Mouse (Mus musculus) liver, embryonic 12.5 days (tissue): ENCODE measurements at regions not wholly inside any gene's neighbourhood (a gene's known extent, or its start where the extent isn't known, plus 50 kb on each side); places are given as distances from the start of the nearest gene placed in this dataset.

Experiments used
- ATAC-seq: fragments of 200-750 bp; cut with Nextera tagmentation; 2 replicates; pipeline ENCODE4 v1.8.0; 2017; ENCODE audit warnings: moderate number of reproducible peaks, mild to moderate bottlenecking, moderate library complexity
- H3K27ac ChIP-seq: fragments of 300-500 bp; sonication (generic); 2 replicates; pipeline ENCODE4 v1.5.1; 2016; ENCODE audit warnings: mild to moderate bottlenecking
- H3K27me3 ChIP-seq: fragments of 300-500 bp; sonication (generic); replicated peaks from 2 replicates; pipeline ENCODE4 v1.6.1; 2016; ENCODE audit warnings: mild to moderate bottlenecking, moderate library complexity
- H3K36me3 ChIP-seq: fragments of 300-500 bp; sonication (generic); 2 replicates; pipeline ENCODE4 v1.6.1; 2016; ENCODE audit warnings: mild to moderate bottlenecking, moderate library complexity
- H3K4me1 ChIP-seq: fragments of 300-500 bp; sonication (generic); 2 replicates; pipeline ENCODE4 v1.6.1; 2016
- H3K4me2 ChIP-seq: fragments of 300-500 bp; sonication (generic); 2 replicates; pipeline ENCODE4 v1.6.1; 2016; ENCODE audit warnings: mild to moderate bottlenecking, moderate library complexity
- H3K4me3 ChIP-seq: fragments of 300-500 bp; sonication (generic); 2 replicates; pipeline ENCODE4 v1.5.1; 2016; ENCODE audit warnings: mild to moderate bottlenecking, moderate library complexity
- H3K9ac ChIP-seq: fragments of 300-500 bp; sonication (generic); 2 replicates; pipeline ENCODE4 v1.6.1; 2016; ENCODE audit warnings: mild to moderate bottlenecking, moderate library complexity
- H3K9me3 ChIP-seq: fragments of 300-500 bp; sonication (generic); replicated peaks from 2 replicates; pipeline ENCODE4 v1.6.1; 2016; ENCODE audit warnings: mild to moderate bottlenecking, moderate library complexity
- WGBS: fragments of 180-500 bp; shearing (Covaris S2); methylation state at CpG from one replicate; pipeline ENCODE4 v1.1.7; 2016; ENCODE audit not compliant: insufficient replicate concordance; 5-methylcytosine and 5-hydroxymethylcytosine counted together

GRCm38 (mm10) chr14:58499071-58499470, 428.7 kb downstream of the Fgf9 start:
- no peaks in the 10 kb centered on the region for H3K4me1 ChIP-seq

DNA sequence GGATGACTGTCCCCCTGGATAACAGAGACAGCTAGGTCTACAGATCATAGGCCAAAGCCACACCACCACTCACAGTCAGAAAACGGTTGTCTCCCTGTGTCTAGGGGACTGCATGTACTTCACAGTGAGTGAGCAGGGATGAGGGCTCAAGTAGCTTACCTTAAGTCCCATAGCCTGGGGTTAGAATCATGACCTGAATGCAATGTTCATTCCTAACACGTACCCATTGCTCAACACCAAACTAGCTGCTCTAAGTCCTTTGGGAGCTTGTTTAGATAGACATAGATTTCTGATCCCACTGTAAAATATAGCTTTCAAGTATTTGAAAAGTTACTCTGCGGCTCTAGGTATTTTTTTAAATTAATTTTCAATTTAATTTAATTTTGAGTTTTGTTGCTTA, 426.6 kb downstream of the Fgf9 start:
- 71% methylated on average over 3 of the region's 3 CpGs for WGBS
- Histone ChIP-seq H3K4me3 (no peak overlapping the region), H3K9me3 (no peaks in the 10 kb centered on the region; the same call in 1 of the 2 replicates), H3K27me3 (no peaks in the 10 kb centered on the region), H3K9ac (no peak overlapping the region), H3K27ac (no peak overlapping the region), H3K4me1 (no peaks in the 10 kb centered on the region), H3K4me2 (no peak overlapping the region), H3K36me3 (no peaks in the 10 kb centered on the region)
- no peak for ATAC-seq

More at GRCm38 (mm10) chr14:58499071-58499470, 428.7 kb downstream of the Fgf9 start:
- Histone ChIP-seq H3K36me3 (no peaks in the 10 kb centered on the region), H3K9me3 (no peaks in the 10 kb centered on the region; the same call in 1 of the 2 replicates), H3K4me2 (no peak overlapping the region), H3K4me3 (no peak overlapping the region), H3K9ac (no peak overlapping the region), H3K27ac (no peak overlapping the region), H3K27me3 (no peaks in the 10 kb centered on the region)
- WGBS: 77% methylated on average over 7 of the region's 7 CpGs
- ATAC-seq: no peak

DNA sequence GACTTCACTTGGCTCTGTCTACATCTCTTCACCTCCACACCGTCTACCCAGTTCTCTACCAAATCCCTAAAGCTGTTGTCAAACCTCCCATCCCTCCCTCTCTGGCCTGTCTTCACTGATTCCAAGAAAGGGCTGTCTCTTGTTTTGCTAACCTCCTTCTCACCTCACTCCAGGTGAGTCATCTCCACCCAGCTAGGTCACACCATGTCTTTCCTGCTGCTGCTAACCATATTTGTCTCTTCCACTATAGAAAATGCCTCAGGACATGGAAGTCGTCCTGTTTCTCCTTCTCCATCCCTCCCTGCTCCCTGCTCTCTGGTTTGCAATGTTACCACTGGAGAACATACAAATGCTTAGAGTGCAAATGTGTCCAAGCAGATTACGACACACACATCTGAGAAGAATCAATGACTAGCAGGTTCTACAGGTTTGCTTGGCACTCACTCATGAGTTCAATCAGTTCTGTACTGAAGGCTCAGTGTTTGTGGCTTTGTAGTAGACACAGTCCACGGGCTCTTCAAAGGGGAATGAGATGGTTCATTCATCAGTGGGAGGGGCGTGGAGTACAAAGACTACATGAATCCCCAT, 424.1 kb downstream of the Fgf9 start:
- WGBS: 53% methylated on average over 5 of the region's 5 CpGs
- H3K27me3 ChIP-seq: no peaks in the 10 kb centered on the region
- H3K36me3 ChIP-seq: no peaks in the 10 kb centered on the region
- H3K27ac ChIP-seq: no peak overlapping the region
- ATAC-seq: no peak
- H3K9me3 ChIP-seq: no peaks in the 10 kb centered on the region
- H3K9ac ChIP-seq: no peak overlapping the region
- H3K4me3 ChIP-seq: no peak overlapping the region
- no peaks in the 10 kb centered on the region for H3K4me1 ChIP-seq
- H3K4me2 ChIP-seq: no peak overlapping the region

DNA sequence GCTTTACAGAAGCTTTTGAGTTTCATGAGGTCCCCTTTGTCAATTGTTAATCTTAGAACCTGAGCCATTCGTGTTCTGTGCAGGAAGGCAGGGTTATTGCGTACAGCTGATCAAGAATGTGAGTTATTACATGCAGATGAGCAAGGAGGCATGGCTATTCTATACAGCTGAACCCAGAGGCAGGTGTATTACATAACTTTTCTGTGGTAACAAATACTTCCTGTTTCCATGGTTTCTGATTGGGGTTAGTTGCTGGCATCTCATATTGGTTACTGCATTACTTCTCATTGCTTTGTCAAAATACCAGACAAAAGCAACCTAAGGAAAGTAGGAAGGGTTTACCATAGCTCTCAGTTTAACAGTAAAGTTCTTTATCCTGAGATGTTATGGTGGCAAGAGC, 421.8 kb downstream of the Fgf9 start:
- Histone ChIP-seq H3K4me2 (no peak overlapping the region), H3K4me1 (no peaks in the 10 kb centered on the region), H3K9ac (no peak overlapping the region), H3K4me3 (no peak overlapping the region), H3K36me3 (no peaks in the 10 kb centered on the region), H3K27ac (no peak overlapping the region), H3K9me3 (no peaks in the 10 kb centered on the region), H3K27me3 (no peaks in the 10 kb centered on the region)
- ATAC-seq: no peak
- 57% methylated on average over 2 of the region's 2 CpGs for WGBS

GRCm38 (mm10) chr14:58488803-58489202, 418.5 kb downstream of the Fgf9 start:
- H3K4me1 ChIP-seq: no peaks in the 10 kb centered on the region
- 58% methylated on average over 6 of the region's 6 CpGs for WGBS
- H3K4me2 ChIP-seq: no peak overlapping the region
- no peaks in the 10 kb centered on the region for H3K36me3 ChIP-seq
- H3K27ac ChIP-seq: no peak overlapping the region
- H3K9ac ChIP-seq: no peak overlapping the region
- no peaks in the 10 kb centered on the region for H3K27me3 ChIP-seq
- no peak for ATAC-seq
- no peak overlapping the region for H3K4me3 ChIP-seq
- H3K9me3 ChIP-seq: no peaks in the 10 kb centered on the region

DNA sequence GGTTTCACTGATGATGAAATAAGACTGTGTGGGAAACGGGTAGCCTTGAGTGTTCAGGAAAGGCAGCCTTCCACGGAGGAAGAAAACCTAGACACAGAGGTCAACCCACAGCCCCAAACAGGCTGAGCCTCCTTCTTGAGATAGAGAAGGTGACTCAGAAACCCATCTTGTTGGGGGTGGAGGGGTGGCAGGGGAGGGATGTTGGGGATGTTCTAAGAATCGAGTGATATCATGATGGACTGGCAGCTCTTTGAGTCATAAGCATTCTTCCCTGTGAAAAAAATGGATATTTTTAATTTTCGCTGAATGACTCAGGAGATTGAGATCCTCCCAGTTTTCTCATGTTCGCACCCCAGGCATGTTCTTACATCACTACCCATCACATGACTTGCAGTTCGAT, 417.5 kb downstream of the Fgf9 start:
- no peak overlapping the region for H3K4me2 ChIP-seq
- 66% methylated on average over 6 of the region's 6 CpGs for WGBS
- no peak overlapping the region for H3K4me3 ChIP-seq
- no peaks in the 10 kb centered on the region for H3K27me3 ChIP-seq
- H3K4me1 ChIP-seq: no peaks in the 10 kb centered on the region
- no peaks in the 10 kb centered on the region for H3K9me3 ChIP-seq
- H3K36me3 ChIP-seq: no peaks in the 10 kb centered on the region
- H3K9ac ChIP-seq: no peak overlapping the region
- no peak for ATAC-seq
- H3K27ac ChIP-seq: no peak overlapping the region

DNA sequence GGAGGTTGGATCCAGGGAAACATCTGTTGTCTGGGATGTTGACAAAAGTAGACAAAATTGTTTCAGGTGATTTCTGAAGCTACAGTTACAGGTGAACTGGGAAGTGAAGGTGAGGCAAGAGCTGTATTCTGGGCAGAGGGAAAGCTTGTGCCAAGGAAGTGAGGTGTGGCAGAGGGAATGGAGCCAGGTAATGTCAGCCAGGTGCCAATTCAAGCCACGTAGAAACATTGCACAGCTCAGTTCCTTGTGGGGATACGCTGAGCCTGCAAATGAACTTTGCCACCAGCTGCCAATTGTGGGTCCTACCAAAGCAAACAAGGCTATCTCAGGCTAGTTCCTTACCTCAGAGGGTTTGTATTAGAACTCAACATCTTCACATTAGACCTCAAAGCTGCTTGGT, 410.1 kb downstream of the Fgf9 start:
- H3K4me2 ChIP-seq: no peak overlapping the region
- no peaks in the 10 kb centered on the region for H3K27me3 ChIP-seq
- no peak overlapping the region for H3K27ac ChIP-seq
- no peaks in the 10 kb centered on the region for H3K9me3 ChIP-seq
- no peak overlapping the region for H3K4me3 ChIP-seq
- WGBS: 63% methylated on average over 2 of the region's 2 CpGs
- no peak for ATAC-seq
- no peaks in the 10 kb centered on the region for H3K4me1 ChIP-seq
- H3K36me3 ChIP-seq: no peaks in the 10 kb centered on the region
- H3K9ac ChIP-seq: no peak overlapping the region

DNA sequence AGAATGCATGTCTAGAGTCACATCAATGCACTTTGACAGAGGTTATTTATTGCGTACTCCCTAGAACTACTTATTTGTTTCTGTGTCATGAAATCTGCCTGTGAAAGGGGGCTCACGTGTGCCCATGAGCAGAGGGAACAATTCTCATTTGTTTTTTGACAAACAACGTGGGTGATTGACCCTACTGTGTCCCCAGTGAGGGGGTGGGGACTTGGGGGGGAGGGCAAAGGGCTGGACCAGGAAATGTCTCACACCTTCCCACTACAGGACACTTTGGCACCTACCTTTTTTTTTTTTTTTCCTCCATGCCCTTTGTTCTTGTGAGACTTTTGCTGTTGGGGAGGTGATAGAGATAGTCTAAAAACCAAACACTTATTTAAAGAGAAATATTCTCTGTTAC, 400.3 kb downstream of the Fgf9 start:
- ATAC-seq: no peak

GRCm38 (mm10) chr14:58468451-58468850, 398.1 kb downstream of the Fgf9 start:
- 69% methylated on average over 7 of the region's 7 CpGs for WGBS
- Histone ChIP-seq H3K4me1 (no peaks in the 10 kb centered on the region), H3K9me3 (no peaks in the 10 kb centered on the region; the same call in 1 of the 2 replicates), H3K4me2 (no peak overlapping the region), H3K4me3 (no peak overlapping the region), H3K27ac (no peak overlapping the region), H3K27me3 (no peaks in the 10 kb centered on the region), H3K36me3 (no peaks in the 10 kb centered on the region), H3K9ac (no peak overlapping the region)
- no peak for ATAC-seq

More for the DNA sequence above, 400.3 kb downstream of the Fgf9 start:
- Histone ChIP-seq H3K9me3 (no peaks in the 10 kb centered on the region), H3K4me1 (no peaks in the 10 kb centered on the region), H3K9ac (no peak overlapping the region), H3K36me3 (no peaks in the 10 kb centered on the region), H3K27ac (no peak overlapping the region), H3K27me3 (no peaks in the 10 kb centered on the region), H3K4me2 (no peak overlapping the region), H3K4me3 (no peak overlapping the region)
- 45% methylated on average over 3 of the region's 3 CpGs for WGBS

- no peak overlapping the region for H3K4me2 ChIP-seq
- no peak for ATAC-seq
- no peak overlapping the region for H3K9ac ChIP-seq
- H3K27me3 ChIP-seq: no peaks in the 10 kb centered on the region
- H3K36me3 ChIP-seq: no peaks in the 10 kb centered on the region
- H3K4me1 ChIP-seq: no peaks in the 10 kb centered on the region
- 66% methylated on average over 5 of the region's 5 CpGs for WGBS
- H3K4me3 ChIP-seq: no peak overlapping the region
- H3K9me3 ChIP-seq: no peaks in the 10 kb centered on the region; the same call in 1 of the 2 replicates
- no peak overlapping the region for H3K27ac ChIP-seq
These were observed 397.5 kb downstream of the Fgf9 start for GRCm38 (mm10) chr14:58467856-58468255.

DNA sequence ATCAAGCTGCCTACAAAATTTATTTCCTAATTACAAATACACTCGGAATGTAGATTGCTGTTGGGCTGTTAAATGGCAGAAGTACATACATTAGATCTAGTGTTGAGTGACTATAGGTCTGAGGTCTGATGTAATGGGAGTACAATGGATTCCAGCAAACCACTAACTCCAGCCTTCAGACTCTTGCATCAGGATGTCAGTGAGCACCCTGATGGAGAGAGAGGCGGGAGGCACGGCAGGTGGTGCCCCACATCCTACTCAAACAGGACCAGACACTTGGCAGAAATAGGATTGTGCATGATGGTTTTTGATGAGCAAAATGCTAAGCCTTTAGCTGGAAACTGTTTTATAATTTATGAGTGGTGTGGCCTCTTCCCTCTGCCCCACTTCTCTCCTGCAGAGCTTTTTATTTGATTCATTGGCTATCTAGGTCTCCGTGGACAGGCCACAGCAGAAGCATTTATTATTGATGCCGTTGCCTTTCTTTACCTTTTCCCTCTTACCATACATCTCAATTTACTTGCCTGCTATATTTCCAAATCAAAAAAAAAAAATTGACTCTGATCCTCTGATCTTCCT, 376.5 kb downstream of the Fgf9 start:
- Histone ChIP-seq H3K4me2 (no peak overlapping the region), H3K9me3 (no peaks in the 10 kb centered on the region), H3K4me1 (no peaks in the 10 kb centered on the region), H3K9ac (no peak overlapping the region), H3K36me3 (no peaks in the 10 kb centered on the region), H3K27ac (no peak overlapping the region), H3K4me3 (no peak overlapping the region), H3K27me3 (no peaks in the 10 kb centered on the region)
- no peak for ATAC-seq
- WGBS: 72% methylated on average over 5 of the region's 5 CpGs

GRCm38 (mm10) chr14:58444496-58444895, 374.1 kb downstream of the Fgf9 start:
- H3K27me3 ChIP-seq: no peaks in the 10 kb centered on the region
- no peak overlapping the region for H3K4me2 ChIP-seq
- no peaks in the 10 kb centered on the region for H3K36me3 ChIP-seq

GRCm38 (mm10) chr14:58442501-58442900, 372.2 kb downstream of the Fgf9 start:
- ATAC-seq: no peak
- 76% methylated on average over 3 of the region's 3 CpGs for WGBS
- no peak overlapping the region for H3K4me3 ChIP-seq

More at GRCm38 (mm10) chr14:58444496-58444895, 374.1 kb downstream of the Fgf9 start:
- H3K9ac ChIP-seq: no peak overlapping the region
- no peak overlapping the region for H3K4me3 ChIP-seq
- ATAC-seq: no peak
- H3K27ac ChIP-seq: no peak overlapping the region
- 56% methylated on average over 4 of the region's 4 CpGs for WGBS
- H3K9me3 ChIP-seq: no peaks in the 10 kb centered on the region
- no peaks in the 10 kb centered on the region for H3K4me1 ChIP-seq

More at GRCm38 (mm10) chr14:58442501-58442900, 372.2 kb downstream of the Fgf9 start:
- H3K27ac ChIP-seq: no peak overlapping the region
- H3K9ac ChIP-seq: no peak overlapping the region
- H3K4me2 ChIP-seq: no peak overlapping the region
- no peaks in the 10 kb centered on the region for H3K9me3 ChIP-seq
- H3K4me1 ChIP-seq: no peaks in the 10 kb centered on the region
- H3K36me3 ChIP-seq: no peaks in the 10 kb centered on the region
- H3K27me3 ChIP-seq: no peaks in the 10 kb centered on the region
